Mouse (Mus musculus) heart, postnatal 4 days (tissue): ENCODE measurements at regions not wholly inside any gene's neighbourhood (a gene's known extent, or its start where the extent isn't known, plus 50 kb on each side); places are given as distances from the start of the nearest gene placed in this dataset.

Experiments used
- microRNA-seq, 2 experiments: library from miRNA; unstranded; fragments of <30 nt; microRNA quantifications; one replicate each; pipeline ENCODE4 v1.2.0; 2021 to 2022

Small RNA genes in the stretch of these regions (microRNA-seq; reads per million reads assigned to microRNA genes)
- 0 reads per million in 2 experiments for gene Gm44338
